Mouse (Mus musculus): ENCODE measurements around the gene Vcpkmt. TPM values are rescaled to one million over a fixed set of nuclear protein-coding genes. Genes with fewer than 3 reads are reported as not detected.
A peak's percentile ranks its signal among the peaks of the same experiment; 100 is the strongest.
"Not testable (repeated sequence)": the region's sequence is repeated elsewhere in the genome, so short reads cannot be mapped to it uniquely, and the experiment has no call there.

Vcpkmt gene
- polyA plus RNA-seq, 1 experiment from 2014 or later = 21.5 TPM

DNA sequence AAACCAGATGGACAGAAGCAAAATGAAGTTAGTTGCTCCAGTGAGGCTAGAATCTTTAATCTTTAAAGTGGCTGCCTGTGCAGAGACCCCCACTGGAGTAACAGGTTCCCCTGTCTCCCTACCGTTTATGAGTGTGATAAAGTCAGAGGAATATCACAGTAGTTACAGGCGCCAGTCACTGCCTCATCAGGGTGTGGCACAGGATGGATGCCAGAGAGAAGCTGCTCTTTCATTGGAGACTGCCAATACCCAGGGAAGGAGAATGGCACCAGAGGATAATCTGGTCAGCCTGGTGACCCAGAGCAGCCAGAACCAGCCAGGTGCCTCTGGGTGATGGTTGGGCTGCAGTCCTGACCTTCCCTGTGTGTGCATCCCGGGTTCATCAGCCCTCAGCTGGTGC is 14.6 kb downstream of the Vcpkmt start:
- Histone ChIP-seq H3K9me3 (replicated peaks; ENCODE audit: low read length) (no peaks in the 10 kb centered on the region), H3K36me3 (ENCODE audit: insufficient read depth, low read length) (no peaks in the 10 kb centered on the region), H3K4me3 (replicated peaks; ENCODE audit: low read depth, low read length) (no peak overlapping the region), H3K9ac (ENCODE audit: low read depth, low read length) (no peak overlapping the region), H3K27me3 (ENCODE audit: insufficient read depth, low read length) (no peaks in the 10 kb centered on the region), H3K4me1 (replicated peaks; ENCODE audit: insufficient read depth, low read length) (no peaks in the 10 kb centered on the region), H3K27ac (no peak overlapping the region), H3K4me2 (ENCODE audit: low read length) (no peak overlapping the region)
- ATAC-seq (replicated peaks; ENCODE audit: low FRiP score, low read depth) = no peak
- no peak for DNase-seq (ENCODE audit: low spot score)
- no peak for TF ChIP-seq CTCF (IDR thresholded peaks at IDR 0.05; ENCODE audit: low read depth)
- WGBS = 81% methylated on average over 3 of the region's 3 CpGs

DNA sequence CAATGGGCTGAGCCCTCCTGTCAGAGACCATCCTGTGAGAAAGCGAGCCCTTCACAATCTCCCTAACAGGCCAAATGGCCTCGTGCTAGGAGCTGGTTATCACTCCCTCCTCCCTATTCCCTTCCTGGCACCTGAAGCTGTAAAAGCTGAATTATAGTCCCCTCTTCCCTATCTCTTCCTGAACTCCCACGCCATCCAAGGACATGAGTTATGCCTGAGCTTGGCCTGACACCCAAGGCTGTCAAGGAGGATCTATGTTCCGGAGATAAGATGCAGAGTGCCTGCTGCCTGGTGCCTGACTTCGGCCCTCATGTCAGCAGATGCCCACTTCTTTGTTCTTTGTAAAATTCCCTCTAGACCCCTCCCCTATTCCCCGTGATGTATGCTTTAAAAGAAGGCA is 21.8 kb downstream of the Vcpkmt start:
- H3K4me2 ChIP-seq (ENCODE audit: low read length); H3K36me3 ChIP-seq (ENCODE audit: insufficient read depth, low read length); H3K4me1 ChIP-seq (replicated peaks; ENCODE audit: insufficient read depth, low read length); H3K27ac ChIP-seq; H3K27me3 ChIP-seq (ENCODE audit: insufficient read depth, low read length); H3K9ac ChIP-seq (ENCODE audit: low read depth, low read length); H3K4me3 ChIP-seq (replicated peaks; ENCODE audit: low read depth, low read length); DNase-seq (ENCODE audit: low spot score); H3K9me3 ChIP-seq (replicated peaks; ENCODE audit: low read length); ATAC-seq (replicated peaks; ENCODE audit: low FRiP score, low read depth): not testable (repeated sequence)
- 59% methylated on average over 6 of the region's 6 CpGs for WGBS

DNA sequence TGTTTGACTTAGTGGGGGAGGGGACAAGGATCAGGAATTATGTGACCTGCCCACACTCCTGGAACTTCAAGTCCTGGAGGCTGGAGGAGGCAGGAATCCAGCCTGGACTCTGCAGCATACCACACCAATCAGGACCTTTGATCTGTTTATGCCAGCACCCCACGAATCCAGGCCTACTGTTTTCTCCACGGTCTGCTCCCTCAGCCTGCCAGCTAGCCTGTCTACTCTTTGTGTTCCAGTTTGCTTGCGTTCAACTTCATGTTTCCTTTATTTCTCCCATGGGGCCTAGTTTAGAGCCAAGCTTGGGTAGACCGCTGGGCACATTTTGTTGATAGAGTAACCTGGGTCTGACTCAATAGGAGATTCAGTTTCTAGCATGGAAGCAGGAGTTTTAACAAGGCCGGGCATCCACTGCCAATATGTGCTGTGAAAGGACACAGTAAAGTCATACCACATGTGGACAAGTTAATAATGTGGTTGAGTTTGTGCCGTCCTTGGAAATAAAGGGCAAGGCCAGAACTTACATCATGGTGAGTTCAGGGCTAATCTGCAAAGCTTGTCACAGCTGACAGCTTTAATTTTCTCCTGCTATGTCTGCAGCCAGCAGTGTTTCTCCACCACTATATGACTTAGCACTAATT is 26.5 kb downstream of the Vcpkmt start:
- Histone ChIP-seq H3K9me3 (replicated peaks; ENCODE audit: low read length) (no peaks in the 10 kb centered on the region), H3K4me1 (replicated peaks; ENCODE audit: insufficient read depth, low read length) (no peaks in the 10 kb centered on the region), H3K9ac (ENCODE audit: low read depth, low read length) (no peak overlapping the region), H3K27ac (peak overlapping the region; percentile 73), H3K4me2 (ENCODE audit: low read length) (no peak overlapping the region), H3K4me3 (replicated peaks; ENCODE audit: low read depth, low read length) (no peak overlapping the region), H3K27me3 (ENCODE audit: insufficient read depth, low read length) (no peaks in the 10 kb centered on the region), H3K36me3 (ENCODE audit: insufficient read depth, low read length) (no peaks in the 10 kb centered on the region)
- TF ChIP-seq CTCF (IDR thresholded peaks at IDR 0.05; ENCODE audit: low read depth) = no peak
- 41% methylated on average over 6 of the region's 6 CpGs for WGBS
- DNase-seq (ENCODE audit: low spot score) (no peak), ATAC-seq (replicated peaks; ENCODE audit: low FRiP score, low read depth) (peak; percentile 79)

DNA sequence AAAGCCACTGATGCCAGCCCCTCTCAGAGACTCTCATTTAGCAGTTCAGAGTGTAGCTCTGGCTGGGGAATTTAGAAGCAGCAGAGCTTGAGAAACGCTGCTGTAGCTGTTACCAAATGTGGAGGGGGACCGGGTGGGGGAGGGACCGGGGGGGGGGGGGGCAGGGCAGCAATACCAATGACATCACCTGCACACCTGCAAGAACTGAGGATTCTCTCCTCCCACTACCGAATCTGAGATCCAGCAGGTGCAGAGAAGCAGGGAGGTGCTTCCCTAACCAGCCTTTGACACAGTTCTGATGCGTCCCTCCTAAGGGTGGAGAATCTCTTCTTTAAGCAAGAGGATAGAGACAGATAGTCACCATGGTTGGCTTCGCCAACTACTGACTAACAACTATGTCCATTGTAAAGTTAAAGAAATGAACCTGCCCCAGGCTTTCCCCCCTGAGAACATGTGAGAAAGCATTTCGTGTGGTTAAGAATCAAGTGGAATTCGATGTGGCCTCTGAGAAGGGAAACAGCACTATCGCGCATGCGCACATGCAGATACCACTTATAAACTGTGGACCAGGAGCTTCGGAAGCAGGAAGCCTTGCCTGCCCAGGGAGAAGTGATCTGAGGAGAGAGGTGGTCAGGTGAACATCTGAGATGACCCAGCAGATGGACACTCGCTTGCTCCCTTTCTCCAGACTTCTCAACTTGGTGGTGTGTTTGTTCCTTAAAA is 37.2 kb downstream of the Vcpkmt start:
- no peak for TF ChIP-seq CTCF (IDR thresholded peaks at IDR 0.05; ENCODE audit: low read depth)
- ATAC-seq (replicated peaks; ENCODE audit: low FRiP score, low read depth) (no peak), DNase-seq (ENCODE audit: low spot score) (no peak)
- no peak overlapping the region for H3K4me3 ChIP-seq (replicated peaks; ENCODE audit: low read depth, low read length)
- no peaks in the 10 kb centered on the region for H3K36me3 ChIP-seq (ENCODE audit: insufficient read depth, low read length)
- no peak overlapping the region for H3K9ac ChIP-seq (ENCODE audit: low read depth, low read length)
- no peaks in the 10 kb centered on the region for H3K27me3 ChIP-seq (ENCODE audit: insufficient read depth, low read length)
- no peaks in the 10 kb centered on the region for H3K9me3 ChIP-seq (replicated peaks; ENCODE audit: low read length)
- 77% methylated on average over 13 of the region's 13 CpGs for WGBS
- H3K4me1 ChIP-seq (replicated peaks; ENCODE audit: insufficient read depth, low read length) = peaks cover 6% of the 10 kb centered on the region; the same call in 1 of the 2 replicates
- no peak overlapping the region for H3K27ac ChIP-seq
- no peak overlapping the region for H3K4me2 ChIP-seq (ENCODE audit: low read length)

DNA sequence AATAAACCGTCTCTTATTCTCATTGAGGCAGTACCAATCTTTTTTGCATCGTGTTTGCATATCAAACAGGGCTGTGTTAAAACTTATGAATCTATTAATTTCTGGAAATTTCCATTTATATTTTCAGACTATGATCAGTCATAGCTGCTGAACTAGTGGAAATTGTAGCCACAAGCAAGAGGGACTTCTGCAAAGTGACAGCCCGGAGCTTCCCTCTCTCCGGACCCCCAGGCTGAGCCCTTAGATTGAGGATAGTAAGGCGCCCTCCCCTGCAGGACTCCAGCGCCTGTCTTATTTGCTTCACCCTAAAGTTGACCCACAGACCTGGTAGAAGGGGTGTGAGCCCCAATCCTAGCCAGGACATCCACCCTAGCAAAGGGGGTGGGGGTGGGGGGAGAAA is 37.8 kb downstream of the Vcpkmt start:
- 84% methylated on average over 6 of the region's 6 CpGs for WGBS

DNA sequence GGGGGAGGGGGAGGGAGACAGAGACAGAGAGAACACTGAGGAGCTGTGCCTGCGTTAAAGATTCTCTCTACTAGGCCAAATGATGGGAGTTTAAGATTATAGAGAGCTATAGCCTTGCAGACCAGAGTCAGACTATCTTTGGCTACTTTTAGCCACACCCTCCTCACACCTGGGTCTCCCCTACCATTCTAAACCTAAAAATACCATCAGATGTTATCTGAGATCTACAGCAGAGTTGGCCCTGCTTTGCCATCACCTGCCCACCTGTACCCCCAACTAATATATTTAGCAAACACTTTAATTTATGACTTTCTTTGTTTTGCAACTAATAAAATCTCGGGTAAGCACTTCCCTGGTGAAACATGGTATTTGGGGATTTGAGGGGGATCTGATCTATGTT is 38.3 kb downstream of the Vcpkmt start:
- no peak for TF ChIP-seq CTCF (IDR thresholded peaks at IDR 0.05; ENCODE audit: low read depth)
- ATAC-seq (replicated peaks; ENCODE audit: low FRiP score, low read depth) = no peak
- H3K27me3 ChIP-seq (ENCODE audit: insufficient read depth, low read length) = no peaks in the 10 kb centered on the region
- 61% methylated on average over 2 of the region's 2 CpGs for WGBS
- H3K4me3 ChIP-seq (replicated peaks; ENCODE audit: low read depth, low read length) = no peak overlapping the region
- no peak overlapping the region for H3K9ac ChIP-seq (ENCODE audit: low read depth, low read length)
- H3K9me3 ChIP-seq (replicated peaks; ENCODE audit: low read length) = no peaks in the 10 kb centered on the region
- H3K4me2 ChIP-seq (ENCODE audit: low read length) = no peak overlapping the region
- no peaks in the 10 kb centered on the region for H3K36me3 ChIP-seq (ENCODE audit: insufficient read depth, low read length)
- H3K27ac ChIP-seq = no peak overlapping the region
- DNase-seq (ENCODE audit: low spot score) = no peak
- peaks cover 6% of the 10 kb centered on the region; the same call in 1 of the 2 replicates for H3K4me1 ChIP-seq (replicated peaks; ENCODE audit: insufficient read depth, low read length)

More for the DNA sequence above, 37.8 kb downstream of the Vcpkmt start:
- TF ChIP-seq CTCF (IDR thresholded peaks at IDR 0.05; ENCODE audit: low read depth) = no peak
- Histone ChIP-seq H3K9me3 (replicated peaks; ENCODE audit: low read length) (no peaks in the 10 kb centered on the region), H3K4me2 (ENCODE audit: low read length) (no peak overlapping the region), H3K36me3 (ENCODE audit: insufficient read depth, low read length) (no peaks in the 10 kb centered on the region), H3K4me1 (replicated peaks; ENCODE audit: insufficient read depth, low read length) (peaks cover 6% of the 10 kb centered on the region; the same call in 1 of the 2 replicates), H3K27me3 (ENCODE audit: insufficient read depth, low read length) (no peaks in the 10 kb centered on the region), H3K9ac (ENCODE audit: low read depth, low read length) (no peak overlapping the region), H3K4me3 (replicated peaks; ENCODE audit: low read depth, low read length) (no peak overlapping the region), H3K27ac (no peak overlapping the region)
- ATAC-seq (replicated peaks; ENCODE audit: low FRiP score, low read depth) = no peak
- no peak for DNase-seq (ENCODE audit: low spot score)

Data from kidney, postnatal 0 days (tissue).